Mouse (Mus musculus): ENCODE measurements at regions not wholly inside any gene's neighbourhood (a gene's known extent, or its start where the extent isn't known, plus 50 kb on each side); places are given as distances from the start of the nearest gene placed in this dataset.
A peak's percentile ranks its signal among the peaks of the same experiment; 100 is the strongest.

DNA sequence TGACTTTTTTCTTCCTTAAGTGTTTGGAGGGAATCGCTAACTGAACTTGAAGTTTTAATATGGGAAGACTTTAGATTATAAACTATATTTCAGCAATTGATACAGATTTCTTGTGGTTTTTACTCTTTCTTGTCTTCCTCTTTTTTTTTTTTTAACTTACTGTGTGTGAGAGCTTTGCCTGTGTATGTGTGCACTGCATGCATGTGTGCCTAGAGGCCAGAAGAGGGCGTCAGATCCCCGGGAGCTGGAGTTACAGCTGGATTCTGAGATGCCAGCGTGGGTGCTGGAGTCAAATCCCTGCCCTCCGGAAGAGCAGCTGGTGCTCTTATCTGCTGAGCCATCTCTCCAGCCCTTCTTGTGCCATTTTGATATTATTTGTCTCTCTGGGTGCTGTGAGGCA is 129.6 kb downstream of the Trim33 start:
- H3K36me3 ChIP-seq: no peaks in the 10 kb centered on the region
- H3K27ac ChIP-seq: no peak overlapping the region
- 80% methylated on average over 5 of the region's 5 CpGs for WGBS
- no peak overlapping the region for H3K4me3 ChIP-seq
- H3K27me3 ChIP-seq (ENCODE audit: low read depth, poor library complexity, severe bottlenecking): no peaks in the 10 kb centered on the region
- peaks cover 4% of the 10 kb centered on the region for H3K4me1 ChIP-seq
- DNase-seq (ENCODE audit: low spot score): no peak
- no peaks in the 10 kb centered on the region for H3K9me3 ChIP-seq (replicated peaks)

DNA sequence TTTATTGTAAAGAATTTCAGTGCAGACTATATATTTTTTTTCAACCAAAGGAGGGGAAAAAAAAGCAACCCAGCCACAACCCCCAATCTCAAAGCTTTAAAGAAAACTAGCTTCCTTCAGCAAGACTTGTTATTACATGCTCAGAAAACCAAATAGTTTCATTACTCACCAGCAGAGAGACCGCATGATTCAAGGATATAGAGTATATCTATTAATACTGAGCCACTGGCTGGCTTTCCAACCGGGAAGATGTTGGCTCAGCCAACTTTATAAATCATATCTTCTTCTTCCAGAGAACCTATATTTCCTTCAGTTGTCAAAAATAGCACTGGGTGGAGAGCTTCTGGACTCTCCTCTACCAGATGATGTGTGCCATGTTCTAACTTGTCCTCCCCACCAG is 133.2 kb downstream of the Trim33 start:
- H3K9me3 ChIP-seq (replicated peaks): no peaks in the 10 kb centered on the region
- H3K27me3 ChIP-seq (ENCODE audit: low read depth, poor library complexity, severe bottlenecking): no peaks in the 10 kb centered on the region
- WGBS: 89% methylated on average over 2 of the region's 2 CpGs
- DNase-seq (ENCODE audit: low spot score): no peak
- peaks cover 7% of the 10 kb centered on the region for H3K4me1 ChIP-seq
- H3K27ac ChIP-seq: no peak overlapping the region
- no peak overlapping the region for H3K4me3 ChIP-seq
- H3K36me3 ChIP-seq: no peaks in the 10 kb centered on the region

DNA sequence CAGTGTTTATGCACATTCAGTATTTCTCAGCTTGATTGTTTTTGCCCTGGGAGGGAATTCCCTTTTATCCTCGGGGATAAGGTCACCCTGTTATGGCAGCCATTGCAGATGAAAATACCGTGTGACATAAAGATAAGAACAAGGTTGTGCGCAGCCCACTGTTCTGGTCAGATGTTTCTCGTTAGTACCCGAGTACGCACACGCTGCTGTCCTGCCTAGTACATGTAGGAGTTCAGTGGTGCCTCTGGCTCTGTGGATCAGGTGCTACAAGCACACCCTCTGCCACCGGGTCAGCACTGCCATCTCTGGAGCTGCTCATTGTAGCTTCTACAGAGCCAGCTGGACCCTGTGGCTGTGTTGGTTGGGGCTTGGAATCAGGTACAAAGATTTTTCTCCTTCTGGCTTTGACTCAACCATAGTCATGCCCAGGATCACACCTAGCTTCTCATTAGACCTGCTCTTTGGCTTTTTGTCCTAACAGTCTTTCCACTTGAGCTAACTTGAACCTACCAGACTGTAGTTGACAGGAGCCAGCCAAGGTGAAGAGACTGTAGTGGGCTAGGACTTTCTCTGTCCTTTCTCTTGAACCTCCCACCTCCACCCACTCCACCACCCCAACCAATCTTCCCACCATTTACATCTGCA is 136.1 kb downstream of the Trim33 start:
- Histone ChIP-seq H3K9me3 (replicated peaks) (no peaks in the 10 kb centered on the region), H3K4me1 (peaks cover 16% of the 10 kb centered on the region), H3K27ac (no peak overlapping the region), H3K27me3 (ENCODE audit: low read depth, poor library complexity, severe bottlenecking) (no peaks in the 10 kb centered on the region), H3K4me3 (no peak overlapping the region), H3K36me3 (no peaks in the 10 kb centered on the region)
- WGBS: 60% methylated on average over 8 of the region's 8 CpGs
- no peak for DNase-seq (ENCODE audit: low spot score)

DNA sequence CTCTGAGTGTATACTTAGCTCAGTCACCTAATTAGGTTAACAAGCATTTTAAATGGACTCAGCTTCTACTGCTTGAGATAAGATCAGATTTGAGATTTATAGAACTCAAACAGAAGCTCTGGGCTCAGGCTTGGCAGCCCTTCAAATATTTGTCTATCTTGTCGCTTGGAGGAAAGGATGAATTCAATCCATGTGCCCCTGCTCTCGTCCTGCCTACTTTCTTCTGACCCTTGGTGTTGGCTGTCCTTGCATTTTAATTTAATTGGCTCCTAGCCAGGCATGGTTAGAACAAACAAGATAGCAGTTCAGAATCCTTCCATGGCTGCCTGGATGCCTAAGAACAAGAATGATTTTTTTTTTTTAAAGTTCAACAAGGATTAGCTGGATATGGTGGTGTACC is 137.2 kb downstream of the Trim33 start:
- DNase-seq (ENCODE audit: low spot score): no peak
- Histone ChIP-seq H3K36me3 (no peaks in the 10 kb centered on the region), H3K27me3 (ENCODE audit: low read depth, poor library complexity, severe bottlenecking) (no peaks in the 10 kb centered on the region), H3K4me1 (peaks cover 28% of the 10 kb centered on the region), H3K9me3 (replicated peaks) (no peaks in the 10 kb centered on the region), H3K4me3 (no peak overlapping the region), H3K27ac (no peak overlapping the region)
- 85% methylated on average over 2 of the region's 2 CpGs for WGBS

DNA sequence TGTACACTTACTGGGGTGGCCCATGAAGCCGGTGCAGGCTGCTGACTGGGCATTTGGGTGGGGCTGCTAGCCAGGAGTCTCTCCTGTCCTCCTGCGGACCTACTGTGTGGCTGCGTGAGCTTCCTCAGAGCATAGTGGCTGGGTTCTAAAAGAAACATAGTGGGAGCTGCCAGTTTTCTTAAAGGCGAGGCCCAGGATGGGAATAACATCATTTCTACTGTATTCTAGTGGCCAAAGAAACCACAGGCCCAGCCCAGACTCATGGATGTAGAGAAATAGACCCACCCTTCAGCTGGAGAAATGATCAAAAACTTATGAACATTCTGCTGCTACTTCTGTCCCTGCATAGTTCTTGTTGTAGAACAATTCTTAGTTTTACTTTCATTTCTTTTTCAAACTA is 138.7 kb downstream of the Trim33 start:
- DNase-seq (ENCODE audit: low spot score): no peak
- Histone ChIP-seq H3K4me3 (no peak overlapping the region), H3K27ac (no peak overlapping the region), H3K9me3 (replicated peaks) (no peaks in the 10 kb centered on the region), H3K36me3 (no peaks in the 10 kb centered on the region), H3K4me1 (peaks cover 33% of the 10 kb centered on the region), H3K27me3 (ENCODE audit: low read depth, poor library complexity, severe bottlenecking) (no peaks in the 10 kb centered on the region)
- 93% methylated on average over 4 of the region's 4 CpGs for WGBS

DNA sequence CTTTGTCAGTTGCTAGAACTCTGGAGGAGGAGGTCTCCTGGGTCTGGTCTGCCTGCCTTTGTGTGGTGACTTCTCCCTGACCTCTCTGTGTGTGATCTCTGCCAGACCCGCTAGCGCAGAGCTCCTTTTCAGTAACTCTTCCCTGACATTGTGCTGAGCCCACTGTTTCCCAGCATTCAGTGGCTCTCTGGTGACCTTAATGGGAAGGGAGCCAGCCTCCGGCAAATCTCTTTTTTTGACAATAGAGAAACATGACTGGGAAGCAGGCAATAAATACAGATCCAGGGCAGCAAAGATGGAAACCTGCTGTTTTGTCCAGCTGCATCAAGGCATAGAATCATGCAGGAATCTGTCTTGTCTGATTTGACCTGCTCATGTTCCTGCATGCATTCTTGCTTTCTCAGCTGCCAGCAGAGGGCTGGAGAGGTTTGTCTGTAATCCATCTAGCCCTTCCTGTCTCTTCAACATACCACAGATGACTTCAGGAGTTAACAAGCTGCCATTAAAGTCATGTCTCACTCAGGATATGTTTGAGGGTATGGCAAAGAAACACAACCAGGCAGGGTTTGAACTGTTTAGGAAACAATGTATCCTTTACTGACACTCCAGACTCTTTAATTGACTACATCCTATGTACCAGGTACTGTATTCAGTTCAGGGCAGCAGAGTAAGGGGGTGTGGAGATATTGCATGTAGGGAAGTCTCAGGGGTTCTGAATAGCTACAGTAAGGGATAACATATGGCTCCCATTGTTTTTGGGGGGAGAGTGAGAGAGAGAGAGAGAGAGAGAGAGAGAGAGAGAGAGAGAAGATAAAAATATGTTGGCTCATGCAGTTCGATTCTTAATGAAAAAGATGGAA is 140.9 kb downstream of the Trim33 start:
- Histone ChIP-seq H3K4me1 (peaks cover 32% of the 10 kb centered on the region), H3K27me3 (ENCODE audit: low read depth, poor library complexity, severe bottlenecking) (no peaks in the 10 kb centered on the region), H3K27ac (peak overlapping the region; percentile 73), H3K9me3 (replicated peaks) (no peaks in the 10 kb centered on the region), H3K36me3 (no peaks in the 10 kb centered on the region), H3K4me3 (no peak overlapping the region)
- peak; percentile 52 for DNase-seq (ENCODE audit: low spot score)
- 25% methylated on average over 4 of the region's 4 CpGs for WGBS

DNA sequence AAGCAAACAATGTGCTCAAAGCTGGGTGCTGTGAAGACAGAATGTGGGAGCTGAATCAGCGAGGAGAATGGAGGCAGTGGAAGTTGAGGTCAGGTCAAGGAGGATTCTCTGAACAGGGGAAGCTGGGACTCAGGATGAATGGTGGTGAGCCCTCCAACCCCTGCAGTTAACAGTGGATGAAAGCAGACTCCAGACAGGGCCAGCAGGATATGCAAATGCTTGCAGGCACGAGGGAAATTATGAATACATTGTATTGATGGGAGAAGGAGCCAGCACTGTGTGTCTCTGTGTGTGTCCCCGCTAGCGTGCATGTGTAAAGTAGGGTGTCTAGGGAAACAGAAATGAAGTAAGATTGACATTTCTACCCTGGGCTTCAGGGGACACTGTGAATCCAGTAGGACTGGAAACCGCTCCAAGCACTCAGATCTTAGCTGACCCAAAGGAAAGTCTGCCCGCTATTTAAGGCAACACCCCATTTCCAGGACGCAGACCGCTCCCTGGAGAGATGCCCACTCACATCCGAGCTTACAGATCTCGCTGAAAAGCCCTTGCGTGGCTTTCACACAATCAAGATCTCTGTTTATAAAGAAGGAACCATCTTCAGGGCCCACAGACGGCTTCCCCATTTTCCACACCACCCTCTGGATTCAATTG is 141.7 kb downstream of the Trim33 start:
- DNase-seq (ENCODE audit: low spot score): no peak
- Histone ChIP-seq H3K4me1 (peaks cover 26% of the 10 kb centered on the region), H3K27me3 (ENCODE audit: low read depth, poor library complexity, severe bottlenecking) (no peaks in the 10 kb centered on the region), H3K4me3 (no peak overlapping the region), H3K27ac (peak overlapping the region; percentile 46), H3K9me3 (replicated peaks) (no peaks in the 10 kb centered on the region), H3K36me3 (no peaks in the 10 kb centered on the region)
- 81% methylated on average over 12 of the region's 12 CpGs for WGBS

DNA sequence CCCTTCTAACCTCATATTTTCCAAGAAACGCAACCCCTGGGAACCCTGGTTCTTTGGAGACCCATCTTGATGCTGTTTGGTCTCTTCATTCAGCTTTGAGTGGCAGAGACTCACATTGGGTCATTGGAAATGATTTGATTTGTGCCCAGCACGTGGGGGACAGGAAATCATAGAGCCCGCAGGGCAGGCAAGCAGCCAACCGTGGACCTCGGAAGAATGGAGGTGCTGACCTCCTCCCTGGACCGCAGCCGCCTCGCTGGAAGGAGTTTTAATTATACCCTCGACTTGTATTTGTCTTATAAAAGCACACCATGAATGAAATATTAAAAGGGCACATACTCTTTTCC is 142.2 kb downstream of the Trim33 start:
- Histone ChIP-seq H3K27ac (peak overlapping the region; percentile 46; the same call in 1 of the 2 replicates), H3K27me3 (ENCODE audit: low read depth, poor library complexity, severe bottlenecking) (no peaks in the 10 kb centered on the region), H3K9me3 (replicated peaks) (no peaks in the 10 kb centered on the region), H3K36me3 (no peaks in the 10 kb centered on the region), H3K4me3 (no peak overlapping the region), H3K4me1 (peaks cover 26% of the 10 kb centered on the region)
- WGBS: 75% methylated on average over 9 of the region's 9 CpGs
- DNase-seq (ENCODE audit: low spot score): no peak

DNA sequence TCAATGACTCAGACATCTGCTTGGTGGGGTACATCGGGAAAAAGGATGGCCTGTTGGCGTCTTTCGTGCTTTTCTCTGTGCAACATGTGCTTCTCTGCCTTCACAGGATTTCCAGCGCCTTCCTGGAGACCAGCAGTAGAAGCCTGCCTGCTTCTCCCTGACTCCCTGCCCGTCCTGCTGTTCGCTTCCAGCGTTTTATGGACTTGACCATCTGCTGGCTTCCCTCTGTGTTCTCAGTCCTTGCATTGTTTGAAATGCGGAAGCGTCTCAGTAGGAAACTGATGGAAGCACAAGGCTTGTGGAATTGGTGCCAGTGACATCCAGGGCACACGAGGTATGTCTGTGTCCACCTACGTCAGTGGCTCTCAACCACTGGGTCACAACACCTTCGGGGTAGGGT is 143.7 kb downstream of the Trim33 start:
- peaks cover 26% of the 10 kb centered on the region for H3K4me1 ChIP-seq
- H3K36me3 ChIP-seq: no peaks in the 10 kb centered on the region
- no peak overlapping the region for H3K27ac ChIP-seq
- 81% methylated on average over 12 of the region's 12 CpGs for WGBS
- H3K27me3 ChIP-seq (ENCODE audit: low read depth, poor library complexity, severe bottlenecking): no peaks in the 10 kb centered on the region
- no peak for DNase-seq (ENCODE audit: low spot score)
- no peak overlapping the region for H3K4me3 ChIP-seq
- no peaks in the 10 kb centered on the region for H3K9me3 ChIP-seq (replicated peaks)

DNA sequence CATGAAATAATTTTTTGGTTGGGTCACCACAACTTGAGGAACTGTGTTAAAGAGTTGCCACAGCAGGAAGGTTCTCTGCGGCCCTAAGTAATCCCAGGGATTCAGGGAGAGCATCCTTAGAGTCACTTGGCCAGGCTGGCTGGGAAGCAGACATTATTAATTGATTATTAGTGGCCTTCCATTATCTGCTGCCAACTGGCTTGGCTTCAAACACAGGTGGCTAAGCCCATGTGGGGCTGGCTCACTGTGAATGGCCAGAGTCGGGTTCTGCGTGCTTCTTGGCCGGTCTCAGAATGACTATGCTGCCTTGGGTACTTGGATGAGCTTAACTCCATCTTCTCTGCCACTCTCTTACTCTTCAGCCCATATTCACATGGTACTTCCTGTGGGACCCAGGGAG is 144.2 kb downstream of the Trim33 start:
- Histone ChIP-seq H3K9me3 (replicated peaks) (no peaks in the 10 kb centered on the region), H3K4me3 (no peak overlapping the region), H3K27ac (no peak overlapping the region), H3K36me3 (no peaks in the 10 kb centered on the region), H3K4me1 (peaks cover 26% of the 10 kb centered on the region), H3K27me3 (ENCODE audit: low read depth, poor library complexity, severe bottlenecking) (no peaks in the 10 kb centered on the region)
- 94% methylated on average over 4 of the region's 4 CpGs for WGBS
- no peak for DNase-seq (ENCODE audit: low spot score)

DNA sequence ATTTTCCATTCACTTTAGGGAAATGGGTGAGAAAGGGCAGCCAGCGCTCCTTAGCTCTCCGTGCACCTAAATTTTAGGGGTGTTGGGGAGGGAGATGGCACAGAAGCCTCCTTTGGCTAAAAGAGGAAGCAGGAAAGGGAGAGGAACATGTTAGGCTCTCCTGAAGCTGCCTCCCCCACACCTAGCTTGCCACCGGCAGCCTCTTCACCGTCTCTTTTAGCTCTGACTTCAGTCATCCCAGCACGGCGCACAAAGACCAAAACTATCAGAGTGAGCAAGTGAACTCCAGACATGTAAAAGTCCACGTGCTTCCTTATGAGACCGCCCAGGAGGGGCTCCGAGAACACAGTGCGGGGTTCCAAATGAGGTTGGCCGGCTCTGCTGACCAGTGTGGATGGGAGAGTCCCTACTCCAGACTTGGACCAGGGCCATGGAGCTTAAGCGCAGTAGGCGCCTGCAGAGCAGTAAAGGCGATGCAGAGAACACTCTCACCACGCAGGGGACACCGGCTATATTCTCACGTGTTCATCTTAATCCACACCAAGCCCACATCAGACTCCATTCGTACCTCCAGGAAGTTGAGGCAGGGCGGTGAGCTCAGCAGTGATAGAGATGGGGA is 146.8 kb downstream of the Trim33 start:
- no peaks in the 10 kb centered on the region for H3K36me3 ChIP-seq
- H3K27me3 ChIP-seq (ENCODE audit: low read depth, poor library complexity, severe bottlenecking): no peaks in the 10 kb centered on the region
- no peak for DNase-seq (ENCODE audit: low spot score)
- no peak overlapping the region for H3K27ac ChIP-seq
- WGBS: 89% methylated on average over 19 of the region's 19 CpGs
- peaks cover 9% of the 10 kb centered on the region for H3K4me1 ChIP-seq
- no peak overlapping the region for H3K4me3 ChIP-seq
- H3K9me3 ChIP-seq (replicated peaks): no peaks in the 10 kb centered on the region

DNA sequence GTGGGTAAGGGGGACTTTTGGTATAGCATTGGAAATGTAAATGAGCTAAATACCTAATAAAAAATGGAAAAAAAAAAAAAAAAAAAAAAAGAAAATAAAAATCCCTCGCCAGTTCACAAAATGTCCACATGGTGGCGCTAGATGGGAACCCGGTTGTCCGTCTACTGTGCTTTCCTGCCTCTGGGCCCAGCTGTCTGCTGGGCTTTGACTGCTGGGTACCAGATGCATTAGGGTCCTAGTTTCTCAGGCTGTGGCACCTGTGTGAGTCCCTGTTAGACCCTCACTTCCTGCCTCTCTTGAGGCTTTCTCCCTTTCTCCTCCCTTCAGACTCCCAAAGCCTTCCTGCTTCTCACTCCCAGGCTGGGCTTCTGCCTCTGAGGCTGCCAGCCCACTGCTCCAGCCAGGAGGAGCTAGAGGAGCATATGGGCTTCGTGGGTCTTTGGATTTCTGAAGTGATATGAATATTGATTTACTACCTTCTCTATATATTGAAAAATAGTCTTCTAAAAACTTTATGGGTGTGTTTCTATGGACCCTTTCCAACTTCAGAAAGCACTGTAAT is 145.7 kb upstream of the Syt6 start:
- no peak overlapping the region for H3K4me3 ChIP-seq
- H3K4me1 ChIP-seq: no peaks in the 10 kb centered on the region
- WGBS: 21% methylated on average over 5 of the region's 5 CpGs
- H3K36me3 ChIP-seq: no peaks in the 10 kb centered on the region
- no peak for DNase-seq (ENCODE audit: low spot score)
- no peaks in the 10 kb centered on the region for H3K27me3 ChIP-seq (ENCODE audit: low read depth, poor library complexity, severe bottlenecking)
- no peaks in the 10 kb centered on the region for H3K9me3 ChIP-seq (replicated peaks)
- H3K27ac ChIP-seq: no peak overlapping the region; the same call in 1 of the 2 replicates

DNA sequence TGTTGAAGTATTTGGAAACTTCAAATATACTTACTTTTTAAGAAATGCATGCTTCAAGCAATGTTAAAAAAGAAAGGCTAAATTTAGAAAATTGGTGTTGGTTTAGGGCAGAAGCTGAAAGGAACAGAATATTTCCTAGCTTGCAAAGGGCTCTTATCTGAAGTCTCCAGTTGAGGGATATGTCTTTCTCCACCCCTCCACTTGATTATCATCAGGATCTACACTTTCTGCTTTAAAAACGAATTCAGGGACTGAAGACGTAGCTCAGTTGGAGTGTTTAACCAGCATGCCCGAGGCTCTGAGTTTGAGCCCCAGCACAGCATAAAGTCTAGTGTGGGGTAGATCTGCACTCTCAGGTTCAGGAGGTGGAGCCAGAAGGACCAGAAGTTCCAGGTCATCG is 144.9 kb upstream of the Syt6 start:
- Histone ChIP-seq H3K36me3 (no peaks in the 10 kb centered on the region), H3K4me3 (no peak overlapping the region), H3K27ac (no peak overlapping the region), H3K4me1 (no peaks in the 10 kb centered on the region), H3K27me3 (ENCODE audit: low read depth, poor library complexity, severe bottlenecking) (no peaks in the 10 kb centered on the region), H3K9me3 (replicated peaks) (no peaks in the 10 kb centered on the region)
- WGBS: 87% methylated on average over 4 of the region's 4 CpGs
- DNase-seq (ENCODE audit: low spot score): no peak
